Mouse (Mus musculus) cerebellum, adult 2 months (tissue): ENCODE data around the gene Ssb.

Source experiments
- CTCF ChIP-seq: fragments of 200-500 bp; IDR thresholded peaks from 2 replicates; pipeline ENCODE4 v1.5.1; 2011; ENCODE audit warnings: low read depth, mild to moderate bottlenecking, control low read depth, low read length, moderate library complexity, borderline replicate concordance; ENCODE audit not compliant: insufficient read depth
- POLR2A ChIP-seq: fragments of 200-500 bp; IDR thresholded peaks from 2 replicates; pipeline ENCODE4 v1.6.1; 2011; ENCODE audit warnings: low read length, control low read depth, borderline replicate concordance; ENCODE audit not compliant: insufficient read depth

- no peak for TF ChIP-seq POLR2A
- no peak for TF ChIP-seq CTCF
Measured at GRCm38 (mm10) chr2:69860972-69861452, 350 bp upstream of the Ssb start.
